9 mouse cellular contexts compared by ENCODE assay signal in the genomic region with DNA sequence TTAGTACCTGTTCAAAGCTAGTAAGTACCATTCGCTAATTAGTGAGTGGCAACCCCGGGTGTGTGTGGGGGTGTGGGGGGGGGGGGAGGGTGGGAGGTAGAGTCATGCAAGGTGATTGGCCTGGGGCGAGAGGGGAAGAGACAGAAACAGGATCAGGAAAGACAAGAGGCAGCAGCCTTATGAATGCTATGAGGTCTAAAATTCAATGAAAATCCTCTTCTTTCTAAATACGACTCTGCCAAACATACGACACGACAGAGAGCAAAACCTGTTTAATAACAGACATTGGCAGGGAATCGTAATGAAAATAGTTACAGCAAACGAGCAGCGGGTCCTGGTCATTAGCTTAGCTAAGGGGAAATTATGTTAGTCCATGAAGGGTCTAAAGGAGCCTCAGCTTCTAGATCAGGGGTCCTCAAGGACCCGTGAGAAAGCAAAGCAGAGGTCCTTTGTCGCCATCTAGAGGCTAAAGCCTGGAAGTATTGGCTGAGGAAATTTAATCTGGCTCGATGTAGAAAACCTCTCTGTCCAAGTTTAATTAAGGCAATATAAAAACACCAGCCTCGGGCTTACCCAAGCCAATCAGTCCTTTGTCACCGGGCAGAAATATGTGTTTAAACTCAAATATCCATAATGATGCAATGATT. TPM values are rescaled to one million over a fixed set of nuclear protein-coding genes. Genes with fewer than 3 reads are reported as not detected.
DNase-seq lines count a peak whose midpoint lies in the region; ATAC-seq and TF ChIP-seq lines count a peak whose summit lies in the region.
"Had no signal": no experiment of that assay in that cellular context is flagged by ENCODE, and none has a peak within 500 bp of the region (broad histone marks: within the 10 kb centered on the region; RNA-seq: fewer than 3 reads in every experiment).

No protein-coding gene starts in this region.

- TF ChIP-seq EP300 in heart, postnatal 0 days (IDR thresholded peaks at IDR 0.05; ENCODE audit: low read depth) = no peak

- H3K27me3 ChIP-seq in thymus, adult 2 months (ENCODE audit: control insufficient read depth, insufficient read depth, low read length) = no peaks in the 10 kb centered on the region
- H3K27me3 ChIP-seq in embryonic facial prominence, embryonic 10.5 days (replicated peaks; ENCODE audit: low read depth, poor library complexity, severe bottlenecking) = peaks cover 15% of the 10 kb centered on the region; the same call in 1 of the 2 replicates
- H3K27me3 ChIP-seq in heart, postnatal 0 days (ENCODE audit: control insufficient read depth, insufficient read depth, low read length) = peaks cover 9% of the 10 kb centered on the region; the same call in 1 of the 2 replicates

- H3K4me1 ChIP-seq in thymus, adult 2 months (replicated peaks; ENCODE audit: control insufficient read depth, insufficient read depth, low read length) = no peaks in the 10 kb centered on the region
- no peaks in the 10 kb centered on the region; the same call in 1 of the 2 replicates for H3K4me1 ChIP-seq in embryonic facial prominence, embryonic 10.5 days
- H3K4me1 ChIP-seq in heart, postnatal 0 days (ENCODE audit: control insufficient read depth, insufficient read depth) = no peaks in the 10 kb centered on the region
- H3K4me1 ChIP-seq in lung, adult 2 months (ENCODE audit: control insufficient read depth, insufficient read depth, low read length) = no peaks in the 10 kb centered on the region

- H3K27ac ChIP-seq in thymus, adult 2 months (ENCODE audit: control insufficient read depth, insufficient read depth, low read length) = no peak overlapping the region
- H3K27ac ChIP-seq in embryonic facial prominence, embryonic 10.5 days (replicated peaks) = no peak overlapping the region
- H3K27ac ChIP-seq in heart, postnatal 0 days (ENCODE audit: low read depth) = no peak overlapping the region

- no peak overlapping the region for H3K9ac ChIP-seq in heart, postnatal 0 days (replicated peaks; ENCODE audit: low read depth, low read length)

- 26% methylated on average over 14 of the region's 14 CpGs for WGBS in thymus, adult 2 months
- 20% methylated on average over 14 of the region's 14 CpGs for WGBS in embryonic facial prominence, embryonic 10.5 days
- WGBS in heart, postnatal 0 days = 21% methylated on average over 14 of the region's 14 CpGs
- WGBS in lung, adult 2 months = 18% methylated on average over 14 of the region's 14 CpGs

- TF ChIP-seq CTCF in thymus, adult 2 months (IDR thresholded peaks at IDR 0.05; ENCODE audit: borderline replicate concordance, control insufficient read depth, extremely low read depth, insufficient read depth, low read length, poor library complexity) = no peak
- TF ChIP-seq CTCF in heart, postnatal 0 days (IDR thresholded peaks at IDR 0.05; ENCODE audit: low read depth) = peak; percentile 67
- TF ChIP-seq CTCF in lung, adult 2 months (IDR thresholded peaks at IDR 0.05; ENCODE audit: insufficient read depth, low read length) = peak; percentile 5; the same call in 1 of the 2 replicates

- ATAC-seq in heart, postnatal 0 days (ENCODE audit: insufficient read depth, low read depth) = no peak

- no peak overlapping the region for H3K4me3 ChIP-seq in thymus, adult 2 months (ENCODE audit: control insufficient read depth, insufficient read depth, low read length)
- H3K4me3 ChIP-seq in embryonic facial prominence, embryonic 10.5 days = peak overlapping the region; percentile 43
- no peak overlapping the region for H3K4me3 ChIP-seq in heart, postnatal 0 days (ENCODE audit: low read depth, low read length)
- H3K4me3 ChIP-seq in lung, adult 2 months (replicated peaks; ENCODE audit: extremely low read depth, low read depth, low read length) = no peak overlapping the region
- H3K4me3 ChIP-seq: myocyte had no signal

- no peak for TF ChIP-seq POLR2A in thymus, adult 2 months (IDR thresholded peaks at IDR 0.05; ENCODE audit: control insufficient read depth, extremely low read depth, insufficient read depth, low read length, poor library complexity)
- TF ChIP-seq POLR2A in lung, adult 2 months (IDR thresholded peaks at IDR 0.05; ENCODE audit: borderline replicate concordance, extremely low read depth, low read depth, low read length) = no peak

- no peaks in the 10 kb centered on the region for H3K9me3 ChIP-seq in embryonic facial prominence, embryonic 10.5 days
- H3K9me3 ChIP-seq in heart, postnatal 0 days (replicated peaks; ENCODE audit: control insufficient read depth, low read length) = no peaks in the 10 kb centered on the region

- DNase-seq in thymus, adult 2 months = peak; percentile 7
- DNase-seq in thymus, postnatal 36 days = no peak
- peak; percentile 66 for DNase-seq in embryonic facial prominence, embryonic 10.5 days (ENCODE audit: low spot score)
- DNase-seq in heart, postnatal 0 days (ENCODE audit: low spot score) = peak; percentile 45
- DNase-seq in kidney, postnatal 4 days = peak; percentile 22 to 50
- DNase-seq in lung, adult 2 months = peak; percentile 18
- DNase-seq in retina, postnatal 1 day = peak; percentile 88
- DNase-seq in urinary bladder, postnatal 14 days (ENCODE audit: low spot score) = no peak

- no peaks in the 10 kb centered on the region for H3K36me3 ChIP-seq in thymus, adult 2 months (ENCODE audit: control insufficient read depth, insufficient read depth, low read length)
- no peaks in the 10 kb centered on the region for H3K36me3 ChIP-seq in embryonic facial prominence, embryonic 10.5 days (replicated peaks)
- H3K36me3 ChIP-seq in heart, postnatal 0 days (replicated peaks; ENCODE audit: control insufficient read depth, insufficient read depth, low read length) = no peaks in the 10 kb centered on the region

- H3K4me2 ChIP-seq in heart, postnatal 0 days (ENCODE audit: low read depth, low read length) = peak overlapping the region; percentile 38

RNA-seq across cellular contexts. Expression of gene Nkx2-9, which starts 23.6 kb away (rescaled TPM):
- polyA plus RNA-seq in thymus, adult 2 months (2012; rRNA removed) = 0.15 TPM in 1 of 2 replicates, not detected in the other
- 1.6 and 5.3 TPM in 2 replicates for polyA plus RNA-seq in embryonic facial prominence, embryonic 10.5 days (2016; fragmentation: Nextera tagmentation; extraction: Ambion mirVana)
- not detected in 2 replicates for total RNA-seq in heart, postnatal 0 days (2014; rRNA removed; ENCODE audit: low replicate concordance)
- not detected in 2 replicates for polyA plus RNA-seq in heart, postnatal 0 days (2015; fragmentation: Nextera tagmentation; extraction: Ambion mirVana)
- 0.18 and 0.20 TPM in 2 replicates for polyA plus RNA-seq in lung, adult 2 months (2012; rRNA removed)
- polyA plus RNA-seq: myocyte had no signal

RNA-seq across cellular contexts. Expression of gene Pax9, which starts 54.9 kb away (rescaled TPM):
- polyA plus RNA-seq in thymus, adult 2 months (2012; rRNA removed) = 13.8 and 15.2 TPM in 2 replicates
- polyA plus RNA-seq in embryonic facial prominence, embryonic 10.5 days (2016; fragmentation: Nextera tagmentation; extraction: Ambion mirVana) = 6.3 and 9.9 TPM in 2 replicates
- 0.12 TPM in 1 of 2 replicates, not detected in the other for total RNA-seq in heart, postnatal 0 days (2014; rRNA removed; ENCODE audit: low replicate concordance)
- 0.10 and 0.12 TPM in 2 replicates for polyA plus RNA-seq in heart, postnatal 0 days (2015; fragmentation: Nextera tagmentation; extraction: Ambion mirVana)
- 0.98 and 16.8 TPM in 2 replicates for polyA plus RNA-seq in lung, adult 2 months (2012; rRNA removed)

Comparison
In these comparisons a context has a peak if more than half of its experiments do, and no peak if none do; other contexts are left out.
1. DNase-seq: peak in thymus, adult 2 months (single experiment), embryonic facial prominence, embryonic 10.5 days (single experiment), heart, postnatal 0 days (single experiment), kidney, postnatal 4 days (2 of 2), lung, adult 2 months (single experiment) and retina, postnatal 1 day (single experiment); none in thymus, postnatal 36 days (0 of 2) and urinary bladder, postnatal 14 days (single experiment).